Mouse (Mus musculus) CH12F3 (cell line): ENCODE measurements around the gene Clec12b.

ENCODE experiments used
- in situ Hi-C: fragments of 300-500 bp; cut with MboI; formaldehyde crosslinking; loops from 2 replicates; pipeline ENCODE4 v1.14.3; 2020; ENCODE audit warnings: low sequenced_read_pairs

The Clec12b gene

DNA sequence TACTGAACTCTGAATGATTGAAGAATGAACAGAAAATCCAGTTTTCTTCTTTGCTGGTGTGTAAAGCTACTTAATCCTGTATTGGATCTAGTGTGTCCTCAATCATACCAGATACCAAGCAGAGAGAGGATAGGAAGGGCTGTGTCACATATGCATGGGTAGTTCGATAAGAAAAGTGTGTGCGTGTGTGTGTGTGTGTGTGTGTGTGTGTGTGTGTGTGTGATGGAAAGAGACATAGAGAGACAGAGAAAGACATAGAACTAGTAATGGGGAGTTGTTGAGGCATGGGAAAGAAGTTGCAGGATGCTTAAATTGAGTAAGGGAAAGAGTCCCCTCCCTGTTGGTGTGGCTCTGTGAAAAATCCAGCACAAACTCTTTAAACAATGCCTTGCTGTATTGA is at the start of gene Clec12b:
Gene Clec12b (minus strand): TSS at position 101 of the 400 bp plus-strand sequence.
- in situ Hi-C loops: loop anchor here (10.0 kb wide), 1 partner anchor 139 kb away; no protein-coding TSS in a partner anchor

DNA sequence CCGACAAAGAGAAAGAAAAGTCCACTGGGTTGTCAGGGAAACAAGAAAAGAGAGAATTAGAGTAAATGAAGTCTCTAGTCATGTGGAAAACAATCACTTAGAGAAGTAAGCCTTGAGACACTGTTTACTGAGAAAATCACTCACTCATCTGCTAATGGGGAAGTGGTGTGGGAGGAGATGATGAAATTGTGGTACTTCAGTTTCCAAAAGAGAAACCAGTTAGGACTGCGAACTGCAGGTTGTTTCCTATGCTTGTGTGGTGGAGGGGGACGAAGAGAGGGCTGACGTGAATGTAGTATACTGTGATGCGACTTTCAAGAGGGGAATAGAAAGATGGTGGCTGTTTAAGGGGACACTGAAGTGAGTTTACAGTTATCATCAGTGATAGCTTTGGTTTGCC is 48.6 kb upstream of the Clec12b start:
- in situ Hi-C loops: no loop called here

DNA sequence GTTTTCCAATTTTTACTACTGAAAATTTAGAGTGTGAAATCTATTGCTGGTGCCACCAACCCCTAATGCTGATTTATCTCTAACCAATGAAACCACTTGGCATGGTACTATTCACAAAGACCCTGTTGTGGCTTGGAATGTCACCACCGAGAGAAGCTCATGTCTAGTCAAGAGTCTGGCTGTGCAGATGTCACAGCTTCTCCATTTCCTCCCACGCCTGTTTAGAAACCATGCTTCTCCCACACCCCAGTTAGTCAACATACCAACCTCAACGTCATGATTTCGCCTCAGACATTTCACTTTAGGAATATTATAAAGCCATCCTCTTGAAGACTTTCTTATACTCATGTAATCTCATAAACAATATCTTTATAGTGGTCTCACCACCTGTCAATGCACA is 41.6 kb upstream of the Clec12b start:
- in situ Hi-C loops: no loop called here

DNA sequence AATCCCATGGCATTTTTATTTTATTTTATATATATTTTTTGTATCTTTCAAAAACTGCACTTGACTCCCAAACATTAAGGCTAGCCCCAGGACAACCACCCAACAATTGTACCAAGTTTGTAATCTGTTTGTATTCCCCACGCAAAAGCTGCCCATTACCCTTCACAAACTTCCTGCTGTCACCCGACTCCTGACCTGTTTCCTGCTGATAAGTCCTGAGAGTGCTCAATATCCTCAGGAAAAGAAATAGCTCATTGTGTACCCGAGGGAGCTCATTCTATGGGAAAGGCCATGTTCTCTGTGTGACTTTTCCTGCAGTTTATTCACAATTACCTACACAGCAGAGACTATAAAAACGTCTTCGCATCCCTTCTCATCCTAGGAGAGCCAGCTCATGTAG is 40.1 kb upstream of the Clec12b start:
- in situ Hi-C loops: no loop called here

DNA sequence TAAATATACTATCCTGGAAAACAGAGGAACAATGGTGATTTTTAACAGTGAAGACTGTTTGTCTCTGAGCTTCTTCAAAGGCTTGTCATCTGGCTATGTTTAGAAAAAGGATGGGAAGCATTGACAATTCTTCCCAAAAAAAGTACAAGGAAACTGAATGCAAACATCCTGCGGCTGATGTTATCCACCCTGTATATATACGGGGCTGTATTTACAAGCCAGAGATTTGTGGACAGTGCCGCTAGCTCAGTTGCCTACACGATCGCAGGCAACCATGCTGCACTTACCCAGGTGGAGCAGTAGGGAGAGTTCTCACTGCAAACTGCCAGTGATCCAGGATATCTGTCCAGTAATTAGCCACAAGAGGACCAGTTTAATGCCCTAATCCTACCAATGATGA is 39.5 kb upstream of the Clec12b start:
- in situ Hi-C loops: no loop called here

DNA sequence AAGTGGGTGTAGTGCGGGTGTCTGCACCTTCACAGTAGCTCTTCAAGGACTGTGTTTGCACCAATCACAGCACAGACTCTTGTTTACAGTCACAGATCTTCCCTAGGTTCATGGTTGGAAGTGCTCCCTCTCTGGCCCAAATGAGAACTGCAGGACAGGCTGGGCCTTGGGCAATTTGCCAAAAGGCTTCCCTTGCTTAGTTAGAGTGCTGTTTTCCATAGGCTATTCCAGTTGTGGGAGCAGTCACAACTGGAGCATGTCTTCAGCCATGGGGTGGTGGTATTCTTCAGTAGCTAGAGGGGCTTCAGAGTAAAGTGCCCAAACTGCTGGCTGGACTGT is 38.0 kb upstream of the Clec12b start:
- in situ Hi-C loops: no loop called here

DNA sequence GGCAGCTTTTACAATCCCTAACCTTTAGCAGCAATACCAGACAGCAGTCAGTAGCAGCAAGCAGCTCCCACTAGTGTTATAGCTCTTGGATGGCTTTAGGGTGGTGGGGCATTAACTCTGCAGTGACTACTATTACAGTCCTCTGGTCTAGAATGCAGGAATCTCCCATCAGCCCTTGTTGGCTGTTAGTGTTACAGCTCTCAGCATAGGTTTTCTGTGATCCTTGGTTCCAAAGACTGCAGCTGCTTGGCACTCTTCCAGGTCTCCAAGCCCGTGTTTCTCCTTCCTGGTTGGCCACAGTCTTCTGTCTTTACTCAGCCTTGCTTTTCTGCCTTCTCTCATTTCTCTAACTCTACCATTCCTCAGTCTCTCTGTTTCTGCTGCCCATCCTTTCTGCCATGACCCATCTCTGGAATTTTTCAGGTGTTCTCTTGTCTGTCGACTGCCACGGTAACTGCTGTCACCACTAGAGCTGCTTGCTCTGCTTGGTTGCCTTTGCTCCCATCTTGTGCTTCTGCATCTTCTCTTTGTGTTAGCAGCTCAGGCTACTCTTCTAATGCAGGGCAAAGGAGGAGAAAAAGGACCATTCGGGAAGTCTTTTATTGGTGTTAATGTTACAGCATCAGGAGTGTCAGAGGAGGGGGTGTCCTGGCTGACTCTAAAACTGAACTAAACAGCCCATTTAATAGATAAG is 37.5 kb upstream of the Clec12b start:
- in situ Hi-C loops: no loop called here

DNA sequence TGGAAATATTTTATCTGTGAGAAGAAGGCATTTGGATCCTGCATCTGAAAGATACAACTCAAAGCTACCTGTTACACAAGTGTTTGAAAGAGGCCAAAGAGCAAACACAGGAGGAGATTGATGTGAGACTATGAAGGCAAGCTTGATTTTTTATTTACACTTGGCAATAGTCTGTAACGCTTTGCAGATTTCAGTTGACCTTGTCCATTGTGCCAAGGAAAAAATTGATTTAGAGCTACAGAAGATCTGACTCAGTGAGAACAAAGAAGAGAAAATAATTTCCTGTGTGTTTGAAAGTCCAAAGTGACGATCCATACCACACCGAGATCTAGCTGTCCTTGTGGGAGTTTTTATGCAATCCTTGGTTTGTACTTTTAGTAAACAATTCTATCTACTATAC is 36.6 kb upstream of the Clec12b start:
- in situ Hi-C loops: no loop called here

DNA sequence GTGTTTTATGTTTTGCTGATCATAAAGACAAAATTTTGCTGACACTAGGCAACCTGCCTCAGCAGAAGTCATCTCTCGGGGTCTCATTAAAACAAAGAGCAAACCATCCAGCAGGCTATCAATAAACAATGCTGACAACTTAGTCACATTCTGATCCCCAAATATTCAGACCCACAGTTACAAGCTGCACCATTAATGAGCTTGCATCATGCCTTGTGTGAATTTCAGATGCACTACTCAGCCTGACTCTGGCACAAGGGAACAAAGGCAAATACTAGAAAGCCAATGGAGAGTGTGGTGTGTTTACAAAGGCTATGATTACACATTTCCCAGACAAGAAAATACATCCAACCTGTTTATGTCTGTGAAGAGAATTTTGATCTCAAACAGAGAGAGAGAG is 28.5 kb upstream of the Clec12b start:
- in situ Hi-C loops: no loop called here

DNA sequence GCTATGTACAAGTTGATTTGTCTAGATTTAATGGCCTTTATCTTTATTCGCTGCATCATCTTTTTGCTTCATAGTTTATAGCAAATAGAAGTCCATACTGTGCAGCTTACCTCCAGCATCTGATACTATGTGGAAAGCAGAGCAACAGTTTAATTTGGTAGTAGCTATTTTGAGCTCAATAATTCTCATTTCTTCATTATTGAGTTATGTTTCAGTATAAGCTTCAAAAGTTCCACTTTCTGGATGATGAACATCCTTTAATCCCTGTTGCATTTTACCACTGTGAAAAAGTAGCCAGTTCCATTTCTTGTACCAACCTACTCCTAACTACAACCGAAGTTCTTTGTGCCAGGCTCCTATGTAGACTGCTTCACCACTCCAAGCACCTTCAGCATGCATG is 22.9 kb upstream of the Clec12b start, which contains the start of gene Clec9a:
Gene Clec9a (plus strand): TSS at position 301 of the 400 bp plus-strand sequence.
- in situ Hi-C loops: no loop called here

DNA sequence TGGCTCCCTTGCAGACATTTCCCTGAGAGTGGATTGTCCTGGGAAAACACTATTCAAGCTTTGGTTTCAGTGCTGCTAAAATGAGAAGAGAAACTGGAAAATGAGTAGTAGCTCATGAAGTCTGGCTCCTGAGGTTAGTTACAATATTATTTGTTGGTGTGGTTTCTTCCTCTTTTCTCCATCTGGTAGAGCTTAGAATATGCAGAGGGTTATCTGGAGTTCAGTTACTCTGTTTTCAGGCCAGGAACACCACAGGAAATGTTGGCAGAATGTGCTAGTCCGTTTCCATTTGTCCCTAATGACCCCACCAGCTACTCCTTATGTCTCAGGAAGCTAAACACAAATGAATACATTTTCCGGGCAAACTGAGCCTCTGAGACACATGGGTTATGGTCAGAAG is 21.6 kb upstream of the Clec12b start:
- in situ Hi-C loops: no loop called here

DNA sequence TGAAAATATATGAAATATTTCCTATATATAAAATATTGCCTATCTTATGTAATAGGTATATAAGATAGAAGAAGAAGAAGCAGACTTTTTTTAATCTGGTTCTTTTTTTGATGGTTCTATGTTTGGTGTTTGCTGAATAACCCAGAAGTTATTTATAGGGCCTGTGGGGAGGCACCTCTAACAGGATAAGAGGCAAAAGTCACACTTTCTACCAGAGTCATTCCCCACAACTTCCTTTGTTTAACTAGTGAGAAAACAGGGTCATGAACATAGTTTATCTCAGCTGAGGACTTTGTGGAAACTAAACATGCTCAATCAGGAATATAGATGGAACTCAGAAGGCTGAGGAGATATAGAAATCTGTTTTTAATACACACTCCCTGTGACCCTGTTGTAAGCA is 20.3 kb upstream of the Clec12b start:
- in situ Hi-C loops: no loop called here

DNA sequence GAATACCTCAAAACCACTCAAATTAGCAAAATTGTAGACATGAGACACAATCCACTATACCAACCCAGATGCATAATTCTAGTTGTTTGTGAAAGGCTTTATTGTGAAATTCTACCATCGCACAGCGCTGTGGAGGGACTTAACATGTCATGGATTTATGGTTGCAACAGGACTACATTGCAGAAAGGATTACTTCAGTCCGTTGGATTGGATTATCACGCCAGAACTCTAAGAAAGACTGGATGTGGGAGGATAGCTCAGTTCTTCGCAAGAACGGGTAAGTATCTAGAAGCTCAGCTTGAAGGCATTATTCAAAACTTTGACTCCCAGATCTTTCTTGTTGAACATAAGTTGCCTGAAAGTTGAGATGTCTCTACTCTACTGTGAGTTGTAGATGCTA is 17.7 kb upstream of the Clec12b start:
- in situ Hi-C loops: no loop called here

DNA sequence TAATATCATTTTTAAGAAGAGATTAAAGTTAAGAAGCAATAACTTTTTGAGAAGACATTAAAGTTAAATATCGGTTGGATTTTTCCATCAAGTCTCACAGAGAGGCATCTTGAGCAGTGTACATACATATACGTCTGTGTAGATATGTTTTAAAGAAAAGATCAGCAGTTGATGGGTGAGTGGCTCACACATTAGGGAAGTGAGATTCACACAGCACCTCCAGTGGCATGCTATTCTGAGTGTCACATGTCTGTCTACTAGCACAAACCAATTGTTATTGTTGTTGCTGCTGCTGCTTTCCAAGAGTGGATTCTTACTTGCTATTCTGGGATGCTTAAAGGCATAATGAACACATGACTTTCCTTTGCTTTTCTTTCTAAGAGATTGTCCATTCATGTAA is 16.7 kb upstream of the Clec12b start:
- in situ Hi-C loops: no loop called here

DNA sequence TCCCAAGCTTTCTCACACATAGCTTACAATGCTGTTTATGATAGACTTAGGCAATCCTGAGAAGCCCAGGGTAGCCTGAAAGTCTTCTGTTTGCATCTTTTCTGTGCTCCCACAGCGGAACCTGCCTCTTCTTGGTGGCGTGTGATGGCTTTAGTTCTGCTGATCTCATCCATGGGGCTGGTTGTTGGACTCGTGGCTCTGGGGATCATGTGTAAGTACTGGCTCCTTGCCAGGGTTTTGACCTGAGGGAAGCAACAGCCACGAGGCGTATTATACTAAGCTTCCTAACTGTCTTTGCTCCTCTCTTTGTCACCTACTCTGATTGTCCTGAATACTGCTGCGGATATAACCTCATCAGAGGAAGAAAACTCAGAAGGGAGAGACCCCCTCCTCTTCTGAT is 14.3 kb upstream of the Clec12b start:
- in situ Hi-C loops: no loop called here

DNA sequence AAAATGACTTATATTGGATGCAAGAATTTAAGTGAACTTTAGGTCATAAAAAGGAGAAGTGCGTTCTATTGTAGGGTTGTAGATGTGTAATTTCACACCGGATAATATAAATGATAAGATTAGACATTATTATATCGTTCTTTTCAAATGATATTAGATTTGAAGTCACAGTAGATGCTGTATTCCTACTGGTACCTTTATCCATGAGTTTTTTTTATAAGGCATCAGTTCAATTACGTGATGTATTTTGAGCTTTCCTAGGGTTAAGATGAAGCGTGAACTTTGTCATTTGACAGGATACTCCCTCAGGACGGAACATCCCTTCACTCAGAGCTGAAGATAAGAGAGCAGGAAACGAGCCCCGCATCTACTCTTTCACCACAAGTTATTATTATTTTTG is 11.3 kb upstream of the Clec12b start, which contains the start of gene Clec1b:
Gene Clec1b (plus strand): TSS at position 301 of the 400 bp plus-strand sequence.
- in situ Hi-C loops: no loop called here

DNA sequence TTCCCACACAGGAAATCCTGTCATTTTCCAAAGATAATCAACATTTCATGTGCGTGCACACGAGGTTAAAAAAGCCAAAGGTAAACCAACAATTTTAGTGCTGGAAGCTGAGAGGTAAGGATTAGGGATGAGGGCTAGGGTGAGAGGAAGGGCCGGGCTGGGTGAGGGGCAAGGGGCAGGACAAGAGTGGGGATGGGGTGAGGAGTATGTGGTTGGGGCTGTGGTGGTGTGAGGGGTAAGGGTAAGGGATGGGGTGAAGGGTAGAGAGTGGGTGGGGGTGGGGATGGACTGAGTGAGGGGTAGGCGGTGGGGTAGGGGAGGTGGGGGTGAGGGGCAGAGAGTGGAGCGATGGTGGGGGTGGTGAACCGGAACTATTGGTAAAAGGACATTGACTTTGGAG is 8.1 kb upstream of the Clec12b start:
- in situ Hi-C loops: no loop called here

DNA sequence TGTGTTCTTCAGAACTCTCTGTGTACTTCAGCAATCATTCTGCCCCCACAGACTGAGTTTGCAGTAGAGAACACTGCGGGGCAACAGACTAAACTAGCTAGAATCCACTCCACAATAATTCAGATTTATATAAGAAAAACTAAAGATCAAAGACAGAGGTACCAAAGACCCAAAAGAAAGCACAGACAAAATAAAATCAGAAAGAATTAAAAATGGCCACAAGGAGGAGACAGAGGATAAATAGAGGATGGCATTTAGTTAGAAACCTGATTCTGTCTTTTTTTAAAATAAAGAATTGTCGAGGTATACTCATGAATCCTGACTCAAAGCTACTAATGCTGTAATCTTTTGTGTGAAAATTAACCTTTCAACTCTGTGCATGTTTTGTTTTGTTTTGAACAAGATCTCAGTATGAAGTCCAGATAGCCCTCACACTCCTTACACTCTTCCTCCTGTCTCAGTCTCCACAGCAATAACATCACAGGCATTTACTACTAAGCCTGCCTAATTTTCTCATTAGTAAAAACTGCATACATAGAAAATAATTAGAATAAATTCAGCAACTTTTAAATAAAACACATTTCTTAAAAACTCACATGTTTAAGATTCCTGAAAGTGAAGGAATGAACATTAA is 7.5 kb upstream of the Clec12b start:
- in situ Hi-C loops: no loop called here

DNA sequence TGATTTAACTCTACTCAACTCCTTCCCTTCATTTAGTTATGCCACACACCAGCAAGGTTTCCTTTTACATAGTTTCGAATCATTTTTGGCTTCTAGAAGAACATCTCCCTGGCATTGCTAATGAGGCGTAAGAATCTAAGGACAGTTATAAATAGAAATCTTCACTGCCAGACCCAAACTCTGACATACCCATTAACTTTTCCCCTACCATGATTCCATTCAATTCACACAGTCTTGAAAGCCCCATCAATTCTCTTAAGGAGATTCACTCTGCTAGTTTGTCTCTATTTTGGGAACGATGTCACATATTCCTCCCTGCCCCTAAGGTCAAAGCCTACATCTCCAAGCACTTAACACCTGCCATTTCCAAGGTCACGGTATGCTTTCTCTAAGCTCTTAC is 674 bp downstream of the Clec12b start:
- in situ Hi-C loops: loop anchor here (10.0 kb wide), 1 partner anchor 140 kb away; no protein-coding TSS in a partner anchor

DNA sequence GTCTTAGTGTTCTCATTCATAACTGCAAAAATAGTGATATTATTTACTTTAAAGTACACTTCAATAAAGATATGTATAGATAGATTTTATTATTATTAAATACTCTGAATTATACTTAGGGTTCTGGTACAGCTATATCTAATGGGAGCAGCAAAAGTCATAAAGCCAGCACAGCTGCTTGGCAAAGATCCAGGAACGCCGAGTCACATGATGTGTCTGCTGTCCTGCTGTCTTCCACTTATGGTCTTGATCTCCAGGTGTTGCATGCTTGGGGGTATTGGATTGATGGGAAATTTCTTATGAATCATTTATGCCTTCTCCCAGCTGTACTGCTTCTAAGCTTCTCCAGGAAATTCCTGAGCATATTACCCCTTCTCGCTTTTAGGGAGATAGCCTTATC is 2.2 kb downstream of the Clec12b start:
- in situ Hi-C loops: loop anchor here (10.0 kb wide), 1 partner anchor 141 kb away; no protein-coding TSS in a partner anchor

DNA sequence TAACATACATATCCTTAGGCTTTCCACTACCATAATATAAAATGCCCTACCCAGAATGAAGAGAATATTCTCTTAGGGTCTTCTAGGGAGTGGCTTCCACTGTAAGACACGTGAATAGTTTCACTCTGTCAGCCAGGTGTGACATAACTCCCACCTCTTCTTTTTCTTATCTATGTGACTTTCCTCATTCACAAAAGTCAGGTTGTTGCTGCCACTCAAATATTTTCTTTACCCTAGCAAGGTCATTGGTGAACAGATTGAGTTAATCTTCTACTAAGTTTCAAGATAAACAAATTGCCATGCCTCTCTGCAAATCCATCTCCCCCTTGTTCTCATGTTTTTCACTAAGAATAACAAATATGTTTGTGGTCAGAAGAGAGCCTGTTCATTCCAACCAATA is 3.9 kb downstream of the Clec12b start:
- in situ Hi-C loops: loop anchor here (10.0 kb wide), 1 partner anchor 143 kb away; no protein-coding TSS in a partner anchor

DNA sequence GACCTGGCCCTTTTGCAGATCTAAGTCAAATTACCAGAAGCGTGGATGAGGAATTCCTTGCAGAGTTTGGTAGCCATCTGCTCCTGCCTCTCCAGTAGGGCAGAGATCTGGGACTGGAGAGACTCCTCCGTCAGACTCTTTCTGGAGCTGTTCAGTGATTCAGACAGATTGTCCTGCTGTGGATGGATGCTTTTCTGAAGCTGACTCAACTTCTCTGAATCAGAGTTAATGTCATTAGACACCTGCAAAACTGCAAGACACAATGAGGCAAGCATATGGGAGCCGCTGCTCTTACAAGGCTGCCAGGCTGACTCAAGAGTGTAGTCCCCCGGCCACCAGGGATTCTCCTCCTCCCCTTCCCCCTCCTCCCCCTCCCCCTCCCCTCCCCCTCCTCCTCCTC is 5.2 kb downstream of the Clec12b start:
- in situ Hi-C loops: loop anchor here (10.0 kb wide), 1 partner anchor 144 kb away; no protein-coding TSS in a partner anchor
